Mouse (Mus musculus): ENCODE data around the gene Capzb.

Capzb gene

DNA sequence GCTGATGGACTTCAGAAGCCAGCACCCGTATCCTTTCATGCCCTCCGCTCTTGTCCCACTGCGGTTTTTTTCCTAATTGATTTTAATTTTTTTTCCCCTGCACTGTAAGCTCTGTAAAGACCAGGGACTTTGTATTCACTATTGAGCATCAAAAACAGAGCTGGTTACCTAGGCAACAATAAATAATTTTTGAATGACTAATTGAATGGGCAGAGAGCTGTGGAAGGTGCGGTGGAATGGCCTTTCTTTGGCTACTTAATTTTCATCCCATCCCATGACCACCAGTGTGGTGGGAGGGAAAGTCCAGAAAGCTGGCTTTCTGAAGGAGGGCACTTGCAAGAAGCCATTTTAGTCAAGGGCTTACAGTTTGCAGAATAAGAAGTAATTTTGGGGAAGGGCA, 41.6 kb downstream of the Capzb start:
- DNase-seq (ENCODE audit: extremely low read depth, low read depth, low spot score): no peak

- DNase-seq (ENCODE audit: extremely low read depth, low read depth, low spot score): no peak
Measured at GRCm38 (mm10) chr4:139235556-139235955, 42.9 kb downstream of the Capzb start.

DNA sequence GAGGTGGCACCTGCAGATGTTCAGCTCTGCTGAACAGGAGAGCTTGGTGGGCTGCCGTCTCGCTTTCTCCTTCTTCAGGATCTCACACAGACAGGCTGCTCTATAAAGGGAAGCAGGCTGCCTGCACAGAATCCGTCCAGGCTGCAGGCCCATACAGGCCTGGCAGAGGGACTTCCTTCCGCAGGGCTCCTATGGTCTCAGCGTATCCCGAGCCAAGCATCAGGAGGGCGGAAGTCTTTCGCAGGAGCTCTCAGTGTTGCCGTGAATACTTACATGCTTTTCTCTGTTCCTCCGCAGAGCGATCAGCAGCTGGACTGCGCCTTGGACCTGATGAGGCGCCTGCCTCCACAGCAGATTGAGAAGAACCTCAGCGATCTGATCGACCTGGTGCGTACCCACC, 45.9 kb downstream of the Capzb start:
- no peak for DNase-seq (ENCODE audit: extremely low read depth, low read depth, low spot score)

DNA sequence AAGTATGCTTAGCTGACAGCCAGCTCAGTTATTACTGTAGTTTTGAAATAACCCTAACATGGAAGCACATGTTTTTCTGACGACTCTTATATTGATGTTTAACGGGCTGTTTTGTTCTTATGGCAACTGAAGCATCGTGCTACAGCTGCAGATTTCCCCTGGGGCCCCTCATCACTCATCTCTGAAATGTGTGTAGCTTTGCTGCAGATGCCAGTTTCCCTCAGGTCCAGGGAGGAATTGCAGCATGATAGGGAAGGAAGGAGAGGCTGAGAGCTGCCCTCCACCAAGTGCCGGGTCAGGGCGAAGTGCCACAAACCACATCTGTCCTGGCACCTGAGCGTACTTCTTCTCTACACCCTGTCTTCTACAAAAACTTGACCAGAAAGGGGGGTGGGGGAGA, 47.6 kb downstream of the Capzb start:
- no peak for DNase-seq (ENCODE audit: extremely low read depth, low read depth, low spot score)

DNA sequence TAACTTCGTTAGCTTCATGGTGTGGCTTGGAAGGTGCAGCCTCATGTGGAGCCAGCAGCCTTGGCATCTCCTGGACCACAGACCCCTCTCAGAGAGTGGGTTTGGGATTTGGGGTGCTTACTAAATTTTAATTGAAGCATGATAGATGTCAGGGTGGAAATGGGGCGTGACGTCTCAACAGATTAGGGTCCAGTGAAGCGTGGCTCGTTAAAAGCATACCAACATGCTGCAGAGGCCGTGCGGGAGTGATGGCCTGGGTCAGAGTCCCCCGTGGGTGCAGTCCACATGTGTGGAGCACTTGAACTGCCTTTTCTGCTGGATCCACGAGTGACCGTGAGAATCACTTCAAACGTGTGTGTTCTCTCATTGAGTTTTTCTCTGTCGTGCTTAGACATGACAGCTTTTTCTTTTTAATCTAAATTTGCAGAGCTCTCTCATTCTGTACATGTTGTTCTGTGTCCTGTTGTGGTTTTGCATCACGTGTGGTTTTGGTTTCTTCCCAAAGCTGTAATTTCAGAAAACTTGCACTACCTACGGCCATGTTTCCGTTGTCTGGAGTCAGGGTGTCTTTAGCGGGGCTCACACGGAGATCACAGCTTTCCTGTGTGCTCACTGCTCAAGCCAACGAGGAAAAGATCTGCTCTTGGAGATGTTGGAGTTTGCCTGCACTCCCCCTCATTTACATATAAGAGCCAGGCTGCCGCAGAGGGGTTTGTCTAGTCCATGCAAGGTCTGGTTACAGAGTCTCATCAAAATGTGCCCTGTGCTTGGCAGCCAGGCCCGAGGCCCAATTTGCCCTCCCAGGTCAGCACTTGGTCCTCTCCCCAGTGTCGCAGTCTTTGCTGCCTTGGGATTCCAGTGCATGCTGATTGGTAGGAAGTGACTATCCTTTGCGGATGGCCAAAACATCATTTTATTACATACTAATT, 49.2 kb downstream of the Capzb start:
- DNase-seq (ENCODE audit: extremely low read depth, low read depth, low spot score): no peak

DNA sequence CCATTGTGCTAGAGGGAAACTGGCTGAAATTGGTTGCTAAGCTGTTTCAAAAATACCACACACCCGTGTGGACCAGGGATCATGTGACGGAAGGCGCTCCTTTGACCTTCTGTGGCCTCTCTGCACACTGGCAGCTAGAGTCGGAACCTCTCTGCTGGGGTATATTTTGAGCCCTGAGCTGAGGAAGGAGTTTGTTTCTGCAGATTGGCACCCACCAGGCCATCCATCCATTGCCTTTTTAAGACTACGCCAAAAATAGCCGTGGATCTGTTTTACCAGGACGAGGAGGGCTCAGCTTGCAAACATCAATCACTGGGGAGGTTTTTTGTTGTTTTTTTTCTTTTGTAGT, 49.9 kb downstream of the Capzb start:
- DNase-seq (ENCODE audit: extremely low read depth, low read depth, low spot score): no peak

DNA sequence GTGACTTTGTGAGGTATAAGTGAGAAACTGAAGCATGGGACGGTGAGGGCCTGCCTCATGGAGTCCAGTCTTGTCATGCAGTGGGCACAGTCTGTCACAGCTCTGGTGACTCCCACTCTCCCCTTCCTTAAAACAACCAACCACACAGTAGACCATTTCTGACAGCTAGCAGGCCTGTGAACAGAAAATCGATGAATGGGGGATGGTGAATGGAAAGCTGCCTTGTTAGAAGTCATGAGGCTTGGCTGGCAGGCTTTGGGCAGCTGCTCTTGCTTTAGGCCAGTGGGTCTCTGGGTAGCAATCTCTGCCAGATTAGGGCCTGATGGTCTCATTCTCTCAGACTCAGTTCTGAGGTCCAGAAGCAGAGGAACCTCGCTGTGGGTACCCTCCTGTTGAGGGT, 51.5 kb downstream of the Capzb start:
- DNase-seq (ENCODE audit: extremely low read depth, low read depth, low spot score): no peak

GRCm38 (mm10) chr4:139244766-139245165, 52.1 kb downstream of the Capzb start:
- DNase-seq (ENCODE audit: extremely low read depth, low read depth, low spot score): no peak

- no peak for DNase-seq (ENCODE audit: extremely low read depth, low read depth, low spot score)
Measured at GRCm38 (mm10) chr4:139245534-139245933, 52.8 kb downstream of the Capzb start.

GRCm38 (mm10) chr4:139246130-139246877, 53.6 kb downstream of the Capzb start:
- DNase-seq (ENCODE audit: extremely low read depth, low read depth, low spot score): no peak

DNA sequence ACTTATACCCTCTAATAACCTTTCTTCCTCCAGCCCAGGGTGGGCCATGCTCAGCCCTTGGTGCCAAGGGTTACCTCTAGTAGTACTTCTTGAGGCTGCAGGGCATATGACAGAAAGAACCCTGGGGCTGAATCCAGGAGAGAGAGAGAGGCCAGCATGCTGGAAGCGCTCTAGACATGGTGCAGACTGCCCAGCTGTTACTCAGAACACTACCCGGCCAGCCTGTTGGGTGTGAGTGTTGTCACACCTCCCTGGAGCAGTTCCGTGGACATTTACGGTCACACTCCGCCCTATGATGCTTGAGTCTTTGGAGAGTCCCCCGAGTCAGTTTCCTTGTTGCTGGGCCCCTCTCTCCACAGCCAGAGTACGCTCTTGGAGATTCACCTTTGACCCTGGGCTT, 55.3 kb downstream of the Capzb start:
- DNase-seq (ENCODE audit: extremely low read depth, low read depth, low spot score): no peak

DNA sequence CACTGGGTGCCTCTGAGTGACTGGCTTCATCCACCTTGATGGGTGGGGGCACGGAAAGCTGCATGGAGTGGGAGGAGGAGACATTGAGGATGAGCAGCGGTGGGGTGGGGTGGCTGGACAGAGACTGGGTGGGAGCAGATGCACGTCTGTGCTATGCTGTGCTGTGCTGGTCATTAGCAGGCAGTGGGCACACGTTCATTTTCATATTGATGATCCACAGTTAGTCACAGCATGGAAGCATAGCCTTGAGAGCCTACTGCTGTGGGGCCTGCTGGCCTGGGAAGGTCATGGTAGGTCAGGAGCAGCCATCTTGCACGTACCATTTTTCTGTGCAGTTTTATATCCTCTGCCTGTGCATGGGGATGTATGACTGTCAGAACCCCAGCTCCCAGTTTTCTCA, 56.0 kb downstream of the Capzb start:
- no peak for DNase-seq (ENCODE audit: extremely low read depth, low read depth, low spot score)

DNA sequence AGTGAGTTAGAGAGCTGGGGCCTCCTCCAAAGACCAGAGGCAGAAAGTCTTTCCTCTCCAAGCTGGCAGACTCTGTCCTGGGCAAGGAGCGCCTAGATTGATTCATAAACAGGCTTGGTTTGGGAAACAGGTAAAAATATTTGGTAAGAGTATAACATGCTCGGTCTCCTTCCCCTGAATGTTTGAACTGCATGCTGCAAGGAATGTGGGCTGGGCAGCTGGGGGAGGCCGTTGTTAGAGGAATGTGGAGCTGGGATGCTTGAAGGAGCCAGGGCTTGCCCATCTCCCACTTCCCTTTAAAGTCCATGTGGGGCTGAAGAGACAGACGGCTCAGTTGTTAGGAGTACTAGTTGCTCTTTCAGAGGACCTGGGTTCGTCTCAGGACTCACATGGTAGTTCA, 57.3 kb downstream of the Capzb start:
- no peak for DNase-seq (ENCODE audit: extremely low read depth, low read depth, low spot score)

DNA sequence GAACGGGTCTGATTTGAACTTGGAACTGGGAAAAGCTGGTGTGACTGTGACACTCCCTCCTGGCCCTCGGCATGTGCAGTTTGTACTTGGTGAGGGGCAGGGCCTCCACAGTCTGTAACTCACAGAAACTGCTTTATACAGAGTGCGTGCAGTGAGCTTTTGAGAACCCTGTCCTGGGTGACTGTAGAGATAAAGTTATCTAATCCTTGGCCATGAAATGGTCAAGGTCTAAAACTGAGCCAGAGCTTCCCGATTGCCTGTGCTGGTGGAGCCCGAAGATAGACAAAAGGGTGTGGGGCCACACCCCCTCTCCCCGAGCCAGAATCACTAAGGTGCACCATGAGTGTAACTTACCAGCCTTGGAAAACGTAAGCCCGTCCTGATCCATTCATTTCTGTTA, 58.2 kb downstream of the Capzb start:
- no peak for DNase-seq (ENCODE audit: extremely low read depth, low read depth, low spot score)

GRCm38 (mm10) chr4:139252051-139252760, 59.5 kb downstream of the Capzb start:
- DNase-seq (ENCODE audit: extremely low read depth, low read depth, low spot score): no peak

- DNase-seq (ENCODE audit: extremely low read depth, low read depth, low spot score): peak; percentile 79
Measured at GRCm38 (mm10) chr4:139253206-139253605, 60.5 kb downstream of the Capzb start.

- DNase-seq (ENCODE audit: extremely low read depth, low read depth, low spot score): no peak
Measured at GRCm38 (mm10) chr4:139256146-139256545, 63.4 kb downstream of the Capzb start.

- DNase-seq (ENCODE audit: extremely low read depth, low read depth, low spot score): no peak
Measured at GRCm38 (mm10) chr4:139256708-139257107, 64.0 kb downstream of the Capzb start.

DNA sequence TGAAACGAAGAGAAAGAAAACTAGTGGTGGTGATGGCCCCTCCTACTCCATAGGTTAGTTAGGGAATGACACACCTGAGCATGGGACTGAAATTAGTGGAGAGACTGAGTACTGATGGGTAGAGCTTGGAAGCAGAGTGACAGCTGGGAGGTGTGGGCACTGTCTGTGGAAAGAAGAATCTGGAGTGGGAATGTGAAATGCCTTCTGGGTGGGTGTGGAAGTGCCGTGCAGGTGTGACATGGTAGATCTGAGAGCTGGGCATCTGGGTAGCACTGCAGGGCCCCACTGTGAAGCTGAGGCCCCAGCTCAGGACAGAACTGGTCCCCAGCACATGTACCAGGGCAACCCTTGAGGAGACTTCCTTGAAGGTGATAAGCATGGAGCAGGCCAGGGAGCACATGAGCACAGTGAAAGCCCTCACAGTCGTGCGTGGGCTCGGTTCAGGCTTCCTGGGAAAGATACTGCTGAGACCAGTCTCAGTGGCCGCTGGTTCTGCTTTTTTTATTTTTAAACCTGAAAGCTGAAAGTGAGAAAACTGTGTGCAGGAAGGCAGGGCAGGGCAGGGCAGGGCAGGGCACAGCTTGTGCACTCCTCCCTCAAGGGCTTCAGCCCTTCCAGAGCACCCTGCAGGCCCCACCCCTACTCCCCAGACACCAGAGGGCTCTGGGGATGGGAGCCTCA, 66.1 kb downstream of the Capzb start:
- no peak for DNase-seq (ENCODE audit: extremely low read depth, low read depth, low spot score)

DNA sequence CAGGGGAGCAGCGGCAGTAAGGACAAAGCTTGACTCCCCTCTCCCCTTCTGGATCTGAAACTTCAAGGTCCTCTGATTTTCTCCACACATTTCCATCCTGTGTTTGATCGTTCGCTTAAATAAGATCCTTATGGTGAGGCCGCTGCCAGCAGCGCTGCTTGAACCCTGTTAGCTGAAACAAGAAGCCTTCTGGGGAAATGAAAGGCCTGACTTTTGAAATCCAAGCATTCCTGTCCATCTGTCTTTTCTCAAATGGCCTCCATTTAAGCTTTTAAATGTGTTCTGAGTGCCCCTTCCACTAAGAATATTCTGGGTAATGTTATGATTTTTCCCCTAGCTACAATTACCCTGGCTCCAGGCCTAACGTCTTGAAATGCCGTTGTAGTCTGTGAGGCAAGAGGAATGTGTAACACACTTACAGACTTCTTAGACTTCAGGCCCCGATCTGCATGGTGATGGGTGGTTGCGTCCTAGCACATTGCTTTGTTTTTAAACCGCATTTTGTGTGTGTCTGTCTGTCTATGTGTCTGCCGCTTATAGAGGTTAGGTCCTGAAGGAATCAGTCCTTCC, 66.7 kb downstream of the Capzb start:
- DNase-seq (ENCODE audit: extremely low read depth, low read depth, low spot score): no peak

GRCm38 (mm10) chr4:139262981-139263380, 70.3 kb downstream of the Capzb start:
- no peak for DNase-seq (ENCODE audit: extremely low read depth, low read depth, low spot score)

Data from fat pad, adult 2 months (tissue).